Mouse (Mus musculus) liver, adult (tissue): ENCODE measurements around the gene Ppp2r5c.

Source experiments
- GATA4 ChIP-seq: IDR thresholded peaks from 2 replicates; pipeline ENCODE4 v1.6.1; 2014; ENCODE audit warnings: mild to moderate bottlenecking, low read length; ENCODE audit not compliant: insufficient replicate concordance

The Ppp2r5c gene

DNA sequence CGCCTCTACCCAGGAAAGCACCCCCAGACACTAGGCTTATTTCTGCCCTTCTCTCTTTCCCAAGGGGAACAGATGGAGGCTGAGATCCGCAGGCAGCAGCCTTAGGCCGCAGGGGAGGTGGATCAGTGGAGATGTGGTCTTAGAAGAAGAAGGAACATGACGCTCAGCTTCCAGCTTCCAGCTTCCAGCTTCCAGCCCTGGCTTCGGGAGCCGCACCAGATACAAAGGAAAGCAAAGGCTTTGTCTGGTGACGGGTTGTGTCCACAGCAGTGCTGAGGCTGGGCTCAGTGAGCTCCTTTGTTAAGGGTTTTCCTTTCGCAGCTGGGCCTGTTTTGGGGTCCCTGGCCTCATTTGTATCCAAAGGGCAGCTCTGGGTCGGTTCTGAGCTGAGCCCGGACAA is 16.9 kb upstream of the Ppp2r5c start:
- no peak for TF ChIP-seq GATA4

- TF ChIP-seq GATA4 = no peak
Observed at GRCm38 (mm10) chr12:110431805-110432204, 15.1 kb upstream of the Ppp2r5c start.

DNA sequence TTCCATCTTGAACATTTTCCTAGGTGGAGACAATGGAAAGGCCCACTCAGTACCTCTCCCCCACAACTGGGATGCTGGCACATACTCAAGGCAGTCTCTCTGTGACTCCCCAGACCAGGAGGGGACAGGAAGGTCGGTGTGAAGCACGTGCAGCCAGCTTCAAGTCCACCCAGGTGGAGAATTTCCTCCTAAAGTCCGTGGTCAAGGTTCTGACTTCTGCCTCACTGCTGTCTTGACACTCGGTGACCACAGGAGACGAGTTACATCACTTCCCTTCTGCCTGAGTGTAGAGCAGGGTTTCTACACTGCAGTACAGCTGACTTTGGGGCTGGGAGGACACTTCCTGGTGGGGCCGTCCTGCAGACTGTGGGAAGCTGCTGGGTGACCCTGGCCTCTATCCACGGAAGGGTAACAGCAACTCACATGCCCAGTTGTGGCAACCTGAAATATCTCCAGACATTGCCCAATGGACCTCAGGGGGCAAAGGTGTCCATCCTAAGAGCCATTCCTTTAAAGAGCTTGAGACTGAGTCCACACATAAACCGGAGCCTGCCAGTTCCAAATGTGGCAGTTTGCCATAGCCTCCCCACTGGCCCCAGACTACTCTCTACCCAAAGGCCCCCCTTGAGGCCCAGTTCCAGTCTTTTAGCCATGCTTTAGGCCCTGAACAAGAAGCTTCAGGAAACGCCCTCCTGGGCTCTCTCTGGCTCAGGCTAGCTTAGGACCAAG is 10.1 kb upstream of the Ppp2r5c start:
- no peak for TF ChIP-seq GATA4

GRCm38 (mm10) chr12:110437367-110437703 is 9.6 kb upstream of the Ppp2r5c start:
- TF ChIP-seq GATA4 = no peak

DNA sequence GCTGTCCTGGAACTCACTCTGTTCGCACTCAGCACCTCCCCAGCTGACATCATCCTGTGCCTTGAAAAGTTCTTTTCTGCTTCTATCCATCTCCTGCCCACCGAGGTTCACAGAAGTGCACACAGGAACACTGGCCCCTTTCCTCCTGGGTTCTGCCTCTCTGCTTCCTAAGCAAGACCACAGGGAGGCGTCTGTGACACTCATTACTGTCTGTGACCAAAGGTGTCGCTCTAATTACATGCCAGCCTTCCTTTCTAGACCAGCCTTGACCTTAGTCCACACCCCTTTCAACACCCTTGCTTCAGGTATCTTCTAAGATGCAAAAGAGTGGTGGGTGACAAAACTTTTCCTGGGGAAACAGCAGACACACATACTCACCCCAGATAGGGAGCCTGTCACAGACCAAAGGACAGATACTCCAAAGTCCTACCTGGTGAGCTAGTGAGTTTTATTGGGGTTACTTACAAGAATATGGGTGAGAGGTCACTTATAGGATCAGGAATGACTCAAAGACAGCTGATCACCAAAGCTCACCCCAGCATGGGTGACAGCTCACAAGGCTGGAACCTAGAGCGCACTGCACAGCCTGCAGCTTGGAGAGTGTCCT is 8.4 kb upstream of the Ppp2r5c start:
- no peak for TF ChIP-seq GATA4

- no peak for TF ChIP-seq GATA4
Observed at GRCm38 (mm10) chr12:110442238-110442637, 4.7 kb upstream of the Ppp2r5c start.

DNA sequence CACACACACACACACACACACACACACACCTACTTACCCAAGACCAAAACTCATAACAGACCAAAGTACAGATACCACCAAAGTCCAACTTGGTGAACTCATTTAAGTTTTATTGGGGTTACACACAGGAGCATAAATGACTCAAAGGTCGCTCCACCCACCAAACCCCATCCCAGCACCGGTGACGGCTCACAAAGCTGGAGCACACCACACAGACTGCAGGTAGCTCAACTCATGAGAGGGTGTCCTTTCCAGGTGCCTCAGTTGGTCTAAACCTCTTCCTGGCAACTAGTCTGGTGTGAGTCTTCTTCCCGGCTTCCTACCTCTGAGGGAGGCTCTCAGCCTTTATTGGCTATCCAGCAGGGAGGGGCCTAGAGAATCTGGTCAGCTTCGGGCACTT is 2.4 kb upstream of the Ppp2r5c start:
- no peak for TF ChIP-seq GATA4

GRCm38 (mm10) chr12:110445775-110446174 is 1.1 kb upstream of the Ppp2r5c start:
- TF ChIP-seq GATA4 = no peak

GRCm38 (mm10) chr12:110447306-110447705 is 386 bp downstream of the Ppp2r5c start:
- no peak for TF ChIP-seq GATA4

DNA sequence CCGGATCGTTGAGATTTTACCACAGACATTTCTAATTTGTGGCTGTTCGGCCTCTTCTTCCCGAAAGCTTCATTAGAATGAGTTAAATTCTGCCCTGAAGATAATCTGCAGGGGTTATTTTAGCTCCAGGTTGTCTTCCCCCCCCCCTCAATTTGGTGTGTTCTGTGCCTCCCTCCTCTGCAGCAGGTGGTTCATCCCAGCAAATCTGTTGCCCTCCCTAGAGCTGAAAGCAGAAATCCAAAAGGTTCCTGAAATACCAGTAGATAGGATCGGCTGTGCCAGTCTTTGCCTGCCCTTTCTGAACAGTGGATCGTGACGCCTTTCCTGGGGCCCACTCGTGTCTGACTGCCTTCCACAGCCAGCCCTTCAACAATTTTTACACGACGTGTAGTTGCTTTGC is 1.8 kb downstream of the Ppp2r5c start:
- TF ChIP-seq GATA4 = no peak

- TF ChIP-seq GATA4 = no peak
Observed at GRCm38 (mm10) chr12:110454223-110454622, 7.3 kb downstream of the Ppp2r5c start.

GRCm38 (mm10) chr12:110456024-110456423 is 9.1 kb downstream of the Ppp2r5c start:
- TF ChIP-seq GATA4 = no peak

GRCm38 (mm10) chr12:110458667-110459066 is 11.7 kb downstream of the Ppp2r5c start:
- no peak for TF ChIP-seq GATA4

- peak; percentile 80; the same call in 1 of the 2 replicates for TF ChIP-seq GATA4
Observed at GRCm38 (mm10) chr12:110460418-110461300, 13.7 kb downstream of the Ppp2r5c start.

- no peak; the same call in 1 of the 2 replicates for TF ChIP-seq GATA4
Observed at GRCm38 (mm10) chr12:110463711-110464110, 16.8 kb downstream of the Ppp2r5c start.

DNA sequence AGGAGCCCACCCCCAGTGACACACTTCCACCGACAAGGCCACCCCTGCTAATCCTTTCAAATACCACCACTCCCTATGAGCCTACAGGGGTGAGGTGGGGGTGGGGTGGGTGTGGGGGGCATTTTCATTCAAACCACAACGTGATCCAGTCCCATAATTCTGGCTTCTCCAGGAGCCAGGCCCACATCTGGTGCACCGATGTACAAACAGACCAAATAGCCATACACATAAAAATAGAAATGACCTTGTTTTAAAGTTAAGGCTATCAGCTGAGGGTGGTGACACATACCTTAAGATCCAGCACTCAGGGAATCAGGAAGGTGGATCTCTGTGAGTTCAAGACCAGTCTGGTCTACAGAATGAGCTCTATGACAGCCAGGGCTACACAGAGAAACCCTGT is 24.5 kb downstream of the Ppp2r5c start:
- TF ChIP-seq GATA4 = no peak
